Mouse (Mus musculus): Measurements from ENCODE around the gene Grin2a. TPM values are rescaled to one million over a fixed set of nuclear protein-coding genes. Genes with fewer than 3 reads are reported as not detected.

Grin2a gene
- not detected in 2 replicates for total RNA-seq (2015; ENCODE audit: low replicate concordance)
- total RNA-seq (2017; ENCODE audit: low replicate concordance), result under 0.01 TPM in 1 of 2 replicates, not detected in the other

GRCm38 (mm10) chr16:9994951-9995813 lies at the start of gene Grin2a:
TSS of gene Grin2a (minus strand) at chr16:9995560.
- ATAC-seq (replicated peaks; ENCODE audit: low FRiP score, poor library complexity, severe bottlenecking), result no peak

- ATAC-seq (replicated peaks; ENCODE audit: low FRiP score, poor library complexity, severe bottlenecking), result no peak
Measured at GRCm38 (mm10) chr16:10035582-10036215, 40.3 kb upstream of the Grin2a start.

- no peak for ATAC-seq (replicated peaks; ENCODE audit: low FRiP score, poor library complexity, severe bottlenecking)
Measured at GRCm38 (mm10) chr16:10033416-10033979, 38.1 kb upstream of the Grin2a start.

- ATAC-seq (replicated peaks; ENCODE audit: low FRiP score, poor library complexity, severe bottlenecking), result no peak
Measured at GRCm38 (mm10) chr16:10031891-10032290, 36.5 kb upstream of the Grin2a start.

- no peak for ATAC-seq (replicated peaks; ENCODE audit: low FRiP score, poor library complexity, severe bottlenecking)
Measured at GRCm38 (mm10) chr16:10026741-10027140, 31.4 kb upstream of the Grin2a start.

- ATAC-seq (replicated peaks; ENCODE audit: low FRiP score, poor library complexity, severe bottlenecking), result no peak
Measured at GRCm38 (mm10) chr16:10009743-10010142, 14.4 kb upstream of the Grin2a start.

- ATAC-seq (replicated peaks; ENCODE audit: low FRiP score, poor library complexity, severe bottlenecking), result no peak
Measured at GRCm38 (mm10) chr16:10005606-10006005, 10.2 kb upstream of the Grin2a start.

- no peak for ATAC-seq (replicated peaks; ENCODE audit: low FRiP score, poor library complexity, severe bottlenecking)
Measured at GRCm38 (mm10) chr16:10004096-10004495, 8.7 kb upstream of the Grin2a start.

GRCm38 (mm10) chr16:10003001-10003400 lies 7.6 kb upstream of the Grin2a start:
- ATAC-seq (replicated peaks; ENCODE audit: low FRiP score, poor library complexity, severe bottlenecking), result no peak

GRCm38 (mm10) chr16:10001601-10002000 lies 6.2 kb upstream of the Grin2a start:
- no peak for ATAC-seq (replicated peaks; ENCODE audit: low FRiP score, poor library complexity, severe bottlenecking)

GRCm38 (mm10) chr16:9999926-10000325 lies 4.6 kb upstream of the Grin2a start:
- no peak for ATAC-seq (replicated peaks; ENCODE audit: low FRiP score, poor library complexity, severe bottlenecking)

- no peak for ATAC-seq (replicated peaks; ENCODE audit: low FRiP score, poor library complexity, severe bottlenecking)
Measured at GRCm38 (mm10) chr16:9997931-9998330, 2.6 kb upstream of the Grin2a start.

- no peak for ATAC-seq (replicated peaks; ENCODE audit: low FRiP score, poor library complexity, severe bottlenecking)
Measured at GRCm38 (mm10) chr16:9995814-9996210, 452 bp upstream of the Grin2a start.

- no peak for ATAC-seq (replicated peaks; ENCODE audit: low FRiP score, poor library complexity, severe bottlenecking)
Measured at GRCm38 (mm10) chr16:9994041-9994950, 1.1 kb downstream of the Grin2a start.

- no peak for ATAC-seq (replicated peaks; ENCODE audit: low FRiP score, poor library complexity, severe bottlenecking)
Measured at GRCm38 (mm10) chr16:9993255-9994040, 1.9 kb downstream of the Grin2a start.

- no peak for ATAC-seq (replicated peaks; ENCODE audit: low FRiP score, poor library complexity, severe bottlenecking)
Measured at GRCm38 (mm10) chr16:9992773-9993221, 2.6 kb downstream of the Grin2a start.

GRCm38 (mm10) chr16:9992076-9992772 lies 3.1 kb downstream of the Grin2a start:
- ATAC-seq (replicated peaks; ENCODE audit: low FRiP score, poor library complexity, severe bottlenecking), result no peak

GRCm38 (mm10) chr16:9985041-9985440 lies 10.3 kb downstream of the Grin2a start:
- no peak for ATAC-seq (replicated peaks; ENCODE audit: low FRiP score, poor library complexity, severe bottlenecking)

All from erythroblast, adult 5-6 weeks (primary cell).